Mouse (Mus musculus) kidney, postnatal 4 days (tissue): ENCODE data around the gene Olfr433.
A peak's percentile ranks its signal among the peaks of the same experiment; 100 is the strongest.
"Not testable (repeated sequence)": the region's sequence is repeated elsewhere in the genome, so short reads cannot be mapped to it uniquely, and the experiment has no call there.

Experiments used
- DNase-seq, 2 experiments: peaks; one replicate each; pipeline ENCODE4 v3.0.0; 2021; ENCODE audit warnings: mixed read lengths in 2 of 2

Olfr433 gene

GRCm38 (mm10) chr1:174040523-174041177, at the start of gene Olfr433:
Olfr433 (plus strand) TSS chr1:174040705.
- DNase-seq: peak; percentile 86 to 87

- DNase-seq: no peak
Observed at GRCm38 (mm10) chr1:173995003-173995402, 45.5 kb upstream of the Olfr433 start.

GRCm38 (mm10) chr1:174004352-174005109, 36.0 kb upstream of the Olfr433 start:
- not testable (repeated sequence) for DNase-seq

GRCm38 (mm10) chr1:174007050-174007449, 33.5 kb upstream of the Olfr433 start:
- DNase-seq: not testable (repeated sequence)

GRCm38 (mm10) chr1:174031698-174032097, 8.8 kb upstream of the Olfr433 start, which contains the start of gene Ifi205:
Ifi205 (minus strand) TSS chr1:174031810.
- DNase-seq: no peak

DNA sequence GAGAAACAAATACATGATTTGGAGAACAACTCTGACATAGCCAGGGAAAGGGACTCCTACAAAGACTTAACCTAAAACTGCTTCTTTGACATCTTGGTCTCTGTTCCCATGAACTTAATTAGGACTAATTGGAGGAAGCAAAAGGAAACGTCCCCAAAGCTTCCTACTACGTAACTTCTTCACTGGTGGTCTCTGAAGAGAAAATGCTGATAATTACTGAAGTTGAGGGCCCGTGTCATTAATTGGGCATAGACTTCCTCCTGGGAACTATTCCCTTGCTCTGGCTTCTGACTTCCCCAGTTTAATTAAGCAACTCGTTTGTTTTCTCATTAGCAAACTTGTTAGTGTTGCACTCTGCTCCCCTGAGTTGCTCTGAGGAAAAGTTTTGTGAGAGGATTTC, 4.7 kb upstream of the Olfr433 start:
- DNase-seq: no peak

GRCm38 (mm10) chr1:174038480-174038879, 2.0 kb upstream of the Olfr433 start:
- DNase-seq: no peak

DNA sequence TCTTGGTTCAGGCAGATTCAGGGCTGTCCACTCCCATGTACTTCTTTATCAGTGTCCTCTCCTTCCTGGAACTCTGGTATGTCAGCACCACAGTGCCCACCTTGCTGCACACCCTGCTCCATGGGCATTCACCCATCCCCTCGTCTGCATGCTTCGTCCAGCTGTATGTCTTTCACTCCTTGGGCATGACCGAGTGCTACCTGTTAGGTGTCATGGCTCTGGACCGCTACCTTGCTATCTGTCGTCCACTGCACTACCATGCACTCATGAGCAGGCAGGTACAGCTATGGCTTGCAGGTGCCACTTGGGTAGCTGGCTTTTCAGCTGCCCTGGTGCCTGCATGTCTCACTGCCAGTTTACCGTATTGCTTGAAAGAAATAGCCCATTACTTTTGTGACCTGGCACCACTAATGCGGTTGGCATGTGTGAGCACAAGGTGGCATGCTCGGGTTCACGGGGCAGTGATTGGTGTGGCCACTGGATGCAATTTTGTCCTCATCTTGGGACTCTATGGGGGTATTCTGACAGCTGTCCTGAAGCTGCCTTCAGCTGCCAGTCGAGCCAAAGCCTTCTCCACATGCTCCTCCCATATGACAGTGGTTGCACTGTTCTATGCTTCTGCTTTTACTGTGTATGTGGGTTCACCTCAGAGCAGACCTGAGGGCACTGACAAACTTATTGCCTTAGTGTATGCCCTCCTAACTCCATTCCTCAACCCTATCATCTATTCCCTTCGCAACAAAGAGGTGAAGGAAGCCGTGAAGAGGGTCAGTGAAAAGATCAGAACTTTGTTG, 1.8 kb downstream of the Olfr433 start:
- DNase-seq: not testable (repeated sequence)

DNA sequence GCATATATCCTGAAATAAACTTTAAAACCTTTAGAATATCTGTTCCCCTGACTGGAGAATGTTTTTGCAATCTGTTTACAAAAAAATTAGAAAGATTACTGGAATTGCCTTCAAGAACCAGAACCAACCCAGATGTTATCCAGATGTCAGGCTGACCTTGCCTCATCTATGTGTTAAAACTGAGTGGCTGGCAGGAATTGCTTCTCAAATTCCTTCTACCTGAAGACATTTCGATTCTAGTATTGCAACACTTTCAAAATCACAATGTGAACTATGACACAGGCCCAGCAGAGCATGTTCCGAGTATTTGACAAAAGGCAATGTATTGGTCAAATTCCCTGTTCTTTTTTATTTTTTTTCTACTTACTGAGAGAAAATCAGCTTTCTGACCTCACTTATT, 3.9 kb downstream of the Olfr433 start:
- no peak for DNase-seq

GRCm38 (mm10) chr1:174048227-174048626, 7.7 kb downstream of the Olfr433 start:
- not testable (repeated sequence) for DNase-seq

DNA sequence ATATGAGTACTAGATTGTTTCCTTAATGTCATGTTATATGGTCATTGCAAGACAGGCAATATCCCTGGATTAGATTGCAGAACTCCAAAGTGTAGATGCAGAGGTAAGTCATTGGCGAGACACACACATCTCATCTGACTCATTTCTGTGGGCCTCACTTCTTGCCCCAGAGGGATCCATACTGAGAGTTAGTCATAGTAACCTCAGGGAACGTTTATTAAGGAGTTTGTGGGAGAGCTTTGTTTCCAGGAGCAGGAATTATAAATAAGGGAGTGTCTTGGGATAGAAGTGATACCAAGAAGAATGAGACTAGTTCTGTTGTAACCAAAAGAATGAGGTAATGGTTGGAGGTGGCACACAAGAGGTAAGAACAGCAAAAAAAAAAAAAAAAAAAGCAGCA, 8.4 kb downstream of the Olfr433 start, which contains the start of gene Olfr432:
Gene Olfr432 (plus strand): TSS at position 313 of the 400 bp plus-strand sequence.
- no peak for DNase-seq

GRCm38 (mm10) chr1:174049357-174049756, 8.9 kb downstream of the Olfr433 start:
- DNase-seq: not testable (repeated sequence)

DNA sequence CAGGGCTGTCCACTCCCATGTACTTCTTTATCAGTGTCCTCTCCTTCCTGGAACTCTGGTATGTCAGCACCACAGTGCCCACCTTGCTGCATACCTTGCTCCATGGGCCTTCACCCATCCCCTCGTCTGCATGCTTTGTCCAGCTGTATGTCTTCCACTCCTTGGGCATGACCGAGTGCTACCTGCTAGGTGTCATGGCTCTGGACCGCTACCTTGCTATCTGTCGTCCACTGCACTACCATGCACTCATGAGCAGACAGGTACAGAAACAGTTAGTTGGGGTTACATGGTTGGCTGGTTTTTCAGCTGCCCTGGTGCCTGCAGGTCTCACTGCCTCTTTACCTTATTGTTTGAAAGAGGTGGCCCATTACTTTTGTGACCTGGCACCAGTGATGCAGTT, 10.0 kb downstream of the Olfr433 start:
- DNase-seq: no peak

DNA sequence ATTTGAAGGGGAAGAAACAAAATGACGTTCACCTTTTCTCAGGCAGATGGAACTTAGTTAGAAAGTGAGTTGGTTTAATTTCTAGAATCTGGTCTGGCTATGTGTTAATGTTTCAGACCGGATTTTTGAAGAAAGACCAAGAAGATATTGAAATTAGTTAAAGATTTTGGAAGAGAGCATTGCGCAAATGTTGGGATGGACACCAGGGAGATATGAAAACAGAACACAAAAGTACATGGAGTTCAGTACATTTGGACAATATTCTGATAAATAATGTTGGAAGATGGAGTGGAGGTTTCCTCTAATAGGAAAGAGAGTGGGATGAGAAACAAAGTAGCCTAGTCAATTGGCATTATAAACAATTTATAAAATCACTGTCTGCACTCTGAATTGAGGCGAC, 11.0 kb downstream of the Olfr433 start:
- no peak for DNase-seq

GRCm38 (mm10) chr1:174051931-174052536, 11.5 kb downstream of the Olfr433 start:
- DNase-seq: no peak

DNA sequence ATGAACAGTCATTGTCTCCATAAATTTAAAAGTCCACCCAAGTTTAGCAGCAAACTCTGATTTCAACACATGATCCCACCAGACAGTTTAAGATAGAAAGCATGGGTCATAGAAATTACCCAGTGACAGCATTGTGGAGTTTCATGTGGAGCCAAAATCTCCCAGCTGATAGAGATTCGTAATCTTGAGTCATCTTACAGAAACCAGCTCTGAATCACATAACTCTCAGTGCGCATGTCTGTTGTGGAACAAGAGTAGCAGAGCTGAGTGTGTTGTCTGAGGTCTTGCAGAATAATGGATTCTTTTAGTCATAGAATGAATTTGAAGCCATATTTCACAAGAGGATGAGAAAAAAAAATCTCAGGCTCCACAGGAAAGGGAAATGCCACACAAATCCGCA, 12.5 kb downstream of the Olfr433 start:
- DNase-seq: no peak

GRCm38 (mm10) chr1:174055248-174055647, 14.7 kb downstream of the Olfr433 start:
- DNase-seq: no peak

GRCm38 (mm10) chr1:174066305-174066704, 25.8 kb downstream of the Olfr433 start, which contains the start of gene Olfr430:
Olfr430 (plus strand) TSS chr1:174066605.
- DNase-seq: no peak

GRCm38 (mm10) chr1:174084031-174084430, 43.5 kb downstream of the Olfr433 start, which contains the start of gene Olfr429:
Olfr429 (plus strand) TSS chr1:174084331.
- DNase-seq: no peak
